Mouse (Mus musculus) Patski (cell line): Measurements from ENCODE around the gene Tgfa. TPM values are rescaled to one million over a fixed set of nuclear protein-coding genes. Genes with fewer than 3 reads are reported as not detected.

Source experiments
- ATAC-seq: fragments of 100-300 bp; one replicate; pipeline ENCODE4 v1.8.0; 2021
- CTCF ChIA-PET: fragments of 350-600 bp; sonication (Branson Sonifier 250); formaldehyde crosslinking; loops from one replicate; lab custom pipeline; 2022; ENCODE audit warnings: inconsistent platforms; lab: Charles Lee
- POLR2A ChIA-PET: fragments of 350-600 bp; sonication (Branson Sonifier 250); formaldehyde crosslinking; loops from one replicate; lab custom pipeline; 2022; ENCODE audit warnings: antibody characterized with exemption, inconsistent platforms; lab: Charles Lee
- DNase-seq: peaks from one replicate; pipeline ENCODE4 v3.0.0-alpha.2; 2011; ENCODE audit warnings: low read depth, low spot score
- H3K27me3 ChIP-seq: fragments of 371-371 bp; one replicate; pipeline ENCODE4 v1.5.1; 2021
- CTCF ChIP-seq: fragments of 100-300 bp; IDR thresholded peaks from one replicate; pipeline ENCODE4 v1.5.1; 2021
- in situ Hi-C: fragments of 300-500 bp; cut with MboI; formaldehyde crosslinking; loops from 3 replicates; pipeline ENCODE4 v1.11.1; 2018; ENCODE audit warnings: low pct_unique_long_range_greater_than_20kb, mixed read lengths
- polyA plus RNA-seq: library from polyadenylated mRNA; unstranded; gene quantifications from one replicate; pipeline ENCODE4 v1.2.3, GENCODE M21; 2021

Gene Tgfa
- polyA plus RNA-seq, 1 experiment from 2014 or later: 3.1 TPM

- no peak for ATAC-seq
- no peaks in the 10 kb centered on the region for H3K27me3 ChIP-seq
- in situ Hi-C loops: no loop called here
- DNase-seq: no peak
- ChIA-PET POLR2A (no interaction called here), CTCF (no interaction called here)
- no peak for TF ChIP-seq CTCF
Measured at GRCm38 (mm10) chr6:86188741-86189480, 6.1 kb upstream of the Tgfa start.

GRCm38 (mm10) chr6:86190622-86191021 lies 4.4 kb upstream of the Tgfa start:
- no peak for ATAC-seq
- POLR2A ChIA-PET: no interaction called here
- CTCF ChIA-PET: interaction anchor here (0.7 kb wide), 1 partner anchor 11 kb away, joined by 3 read pairs; no protein-coding TSS in a partner anchor
- no peak for DNase-seq
- in situ Hi-C loops: no loop called here
- no peak for TF ChIP-seq CTCF
- H3K27me3 ChIP-seq: peaks cover 3% of the 10 kb centered on the region

GRCm38 (mm10) chr6:86192978-86193377 lies 2.0 kb upstream of the Tgfa start:
- in situ Hi-C loops: no loop called here
- no peak for DNase-seq
- ChIA-PET POLR2A (no interaction called here), CTCF (interaction anchor here (0.9 to 1.6 kb wide), 2 partner anchors 8 to 172 kb away, joined by 3 to 7 read pairs; no protein-coding TSS in a partner anchor)
- ATAC-seq: no peak
- peaks cover 4% of the 10 kb centered on the region for H3K27me3 ChIP-seq
- no peak for TF ChIP-seq CTCF

- DNase-seq (no peak), ATAC-seq (no peak)
- peak; percentile 68 for TF ChIP-seq CTCF
- ChIA-PET POLR2A (interaction anchor here (1.3 kb wide), 1 partner anchor 14 kb away, joined by 3 read pairs; no protein-coding TSS in a partner anchor), CTCF (interaction anchor here (0.7 to 1.6 kb wide), 10 partner anchors 9 to 171 kb away, joined by 3 to 7 read pairs (median 3); no protein-coding TSS in a partner anchor)
- peaks cover 4% of the 10 kb centered on the region for H3K27me3 ChIP-seq
- in situ Hi-C loops: no loop called here
Measured at GRCm38 (mm10) chr6:86193879-86194278, 1.1 kb upstream of the Tgfa start.

GRCm38 (mm10) chr6:86196034-86196433 lies 1.0 kb downstream of the Tgfa start:
- ChIA-PET POLR2A (no interaction called here), CTCF (interaction anchor here (0.8 to 1.6 kb wide), 2 partner anchors 168 to 174 kb away, joined by 3 to 6 read pairs; no protein-coding TSS in a partner anchor)
- in situ Hi-C loops: no loop called here
- TF ChIP-seq CTCF: no peak
- peaks cover 4% of the 10 kb centered on the region for H3K27me3 ChIP-seq
- DNase-seq (no peak), ATAC-seq (no peak)

GRCm38 (mm10) chr6:86197150-86197862 lies 2.3 kb downstream of the Tgfa start:
- POLR2A ChIA-PET: no interaction called here
- TF ChIP-seq CTCF: no peak
- in situ Hi-C loops: no loop called here
- ATAC-seq: no peak
- no peak for DNase-seq
- CTCF ChIA-PET: interaction anchor here (0.5 kb wide), 1 partner anchor 57 kb away, joined by 3 read pairs; no protein-coding TSS in a partner anchor
- peaks cover 4% of the 10 kb centered on the region for H3K27me3 ChIP-seq

GRCm38 (mm10) chr6:86200934-86201333 lies 5.9 kb downstream of the Tgfa start:
- ATAC-seq (no peak), DNase-seq (no peak)
- in situ Hi-C loops: no loop called here
- H3K27me3 ChIP-seq: no peaks in the 10 kb centered on the region
- TF ChIP-seq CTCF: no peak
- POLR2A ChIA-PET: no interaction called here
- CTCF ChIA-PET: no interaction called here

GRCm38 (mm10) chr6:86203101-86203500 lies 8.1 kb downstream of the Tgfa start:
- H3K27me3 ChIP-seq: no peaks in the 10 kb centered on the region
- no peak for ATAC-seq
- ChIA-PET CTCF (no interaction called here), POLR2A (no interaction called here)
- in situ Hi-C loops: no loop called here
- TF ChIP-seq CTCF: peak; percentile 29
- no peak for DNase-seq

- TF ChIP-seq CTCF: no peak
- DNase-seq (no peak), ATAC-seq (no peak)
- H3K27me3 ChIP-seq: no peaks in the 10 kb centered on the region
- ChIA-PET CTCF (interaction anchor here (1.1 to 1.4 kb wide), 2 partner anchors 8 to 54 kb away, joined by 3 to 4 read pairs; no protein-coding TSS in a partner anchor), POLR2A (interaction anchor here (0.6 kb wide), 1 partner anchor 542 kb away, joined by 3 read pairs; no protein-coding TSS in a partner anchor)
- in situ Hi-C loops: no loop called here
Measured at GRCm38 (mm10) chr6:86206014-86206413, 11.0 kb downstream of the Tgfa start.

- ChIA-PET POLR2A (no interaction called here), CTCF (interaction anchor here (0.8 kb wide), 1 partner anchor 13 kb away, joined by 3 read pairs; no protein-coding TSS in a partner anchor)
- no peaks in the 10 kb centered on the region for H3K27me3 ChIP-seq
- ATAC-seq: no peak
- no peak for TF ChIP-seq CTCF
- DNase-seq: no peak
- in situ Hi-C loops: no loop called here
Measured at GRCm38 (mm10) chr6:86206985-86207384, 12.0 kb downstream of the Tgfa start.
